Mouse (Mus musculus): ENCODE data around the gene Exosc10. TPM values are rescaled to one million over a fixed set of nuclear protein-coding genes. Genes with fewer than 3 reads are reported as not detected.

Exosc10 gene
- total RNA-seq (2021): 10 to 100 TPM; 43.0 to 53.4 TPM

DNA sequence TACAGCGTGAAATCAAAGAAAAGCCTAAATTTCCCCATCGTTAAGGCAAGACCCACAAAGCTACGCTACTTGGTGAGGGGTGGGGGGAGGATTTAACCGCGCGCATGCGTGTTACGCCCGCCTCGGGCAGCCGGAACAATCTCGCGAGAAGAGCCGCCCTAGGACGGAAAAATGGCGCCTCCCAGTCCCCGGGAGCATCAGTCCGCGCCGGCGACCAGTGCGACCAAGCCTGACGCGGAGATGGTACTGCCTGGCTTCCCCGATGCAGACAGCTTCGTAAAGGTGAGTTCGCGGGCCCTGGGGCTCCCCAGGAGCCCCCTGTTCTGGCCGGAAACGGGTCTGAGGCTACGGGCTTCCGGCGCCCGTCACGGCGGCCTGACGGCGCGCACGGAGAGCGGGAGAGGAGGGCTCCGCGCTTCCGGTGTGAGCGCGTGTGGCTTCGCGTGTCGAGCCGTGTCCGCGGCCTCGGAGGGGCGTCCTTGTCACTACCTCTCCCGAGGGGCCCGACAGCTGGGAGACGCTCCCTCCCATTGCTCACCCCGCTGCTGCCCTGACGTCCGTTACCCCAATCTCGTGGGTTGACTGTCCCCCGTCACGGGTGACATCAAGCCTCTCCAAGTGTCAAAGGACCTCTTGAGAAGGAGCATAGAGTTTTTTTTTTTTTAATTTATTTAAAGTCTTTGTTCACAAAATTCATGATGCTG, at the start of gene Exosc10:
Gene Exosc10, plus strand, starts transcription at position 133 of the 704 bp plus-strand sequence.
- peak; percentile 86 to 90 for DNase-seq (ENCODE audit: low spot score in 2 of 2)
- intact Hi-C loops (cut with DNase I): loop anchor here (5.0 kb wide), 1 partner anchor 49 kb away; no protein-coding TSS in a partner anchor

DNA sequence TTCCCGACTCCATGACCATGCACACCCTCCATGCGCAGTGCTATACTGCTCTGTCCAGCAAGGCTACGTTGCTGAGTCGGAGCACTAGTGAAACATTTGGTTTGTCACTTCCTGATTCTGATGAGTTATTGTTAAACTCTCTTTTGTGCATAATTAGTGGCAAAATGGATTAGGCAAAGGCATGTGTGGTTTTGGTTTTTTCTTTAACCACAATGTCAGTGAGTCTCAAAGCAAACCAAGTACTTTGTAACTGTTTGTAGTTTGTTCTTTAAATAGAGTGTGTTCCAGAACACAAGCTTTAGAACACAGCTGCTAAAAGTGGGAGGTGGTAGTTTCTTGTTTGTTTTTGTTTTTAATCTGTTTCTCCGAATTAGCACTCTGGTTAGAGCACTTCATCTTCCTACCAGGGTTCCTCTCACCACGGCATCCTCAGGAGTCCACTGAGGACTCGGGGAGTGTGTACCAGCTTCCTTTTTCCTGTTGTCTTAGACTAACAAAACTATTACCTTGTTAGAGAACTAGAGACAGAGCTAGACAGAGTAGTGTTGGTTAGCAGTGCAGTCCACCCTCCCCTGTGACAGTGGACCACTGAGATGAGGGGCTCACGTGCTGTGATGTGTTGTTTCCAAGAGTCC, 48.7 kb upstream of the Exosc10 start:
- intact Hi-C loops (cut with DNase I): no loop called here
- DNase-seq (ENCODE audit: low spot score in 2 of 2): no peak

- intact Hi-C loops (cut with DNase I): no loop called here
Observed at GRCm38 (mm10) chr4:148510691-148511090, 47.5 kb upstream of the Exosc10 start.

DNA sequence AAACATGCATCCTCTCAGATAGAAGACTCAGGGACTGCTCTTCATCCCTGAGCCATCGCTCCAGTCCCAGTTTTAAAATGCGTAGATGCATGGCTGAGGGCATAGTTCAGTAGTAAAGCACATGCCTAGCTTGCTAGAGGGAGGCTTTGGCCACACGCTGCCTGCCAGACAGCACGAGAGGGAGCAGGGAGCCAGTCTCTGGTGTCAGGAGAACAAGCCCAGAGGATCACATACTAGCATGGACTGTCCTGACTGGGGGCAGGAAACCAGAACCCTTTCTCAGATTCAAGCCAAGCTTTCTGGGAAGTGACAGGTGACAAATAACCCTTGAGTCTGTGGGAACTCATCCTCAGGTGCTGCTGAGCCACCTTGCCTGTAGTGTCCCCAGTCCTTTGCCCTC, 46.9 kb upstream of the Exosc10 start:
- intact Hi-C loops (cut with DNase I): no loop called here
- DNase-seq (ENCODE audit: low spot score in 2 of 2): no peak

More at GRCm38 (mm10) chr4:148510691-148511090, 47.5 kb upstream of the Exosc10 start:
- no peak for DNase-seq (ENCODE audit: low spot score in 2 of 2)

GRCm38 (mm10) chr4:148513021-148513559, 45.1 kb upstream of the Exosc10 start:
- peak in 1 of 2 experiments; percentile 33 for DNase-seq (ENCODE audit: low spot score in 2 of 2)
- intact Hi-C loops (cut with DNase I): no loop called here

GRCm38 (mm10) chr4:148515313-148515712, 42.9 kb upstream of the Exosc10 start:
- intact Hi-C loops (cut with DNase I): no loop called here
- DNase-seq (ENCODE audit: low spot score in 2 of 2): no peak

DNA sequence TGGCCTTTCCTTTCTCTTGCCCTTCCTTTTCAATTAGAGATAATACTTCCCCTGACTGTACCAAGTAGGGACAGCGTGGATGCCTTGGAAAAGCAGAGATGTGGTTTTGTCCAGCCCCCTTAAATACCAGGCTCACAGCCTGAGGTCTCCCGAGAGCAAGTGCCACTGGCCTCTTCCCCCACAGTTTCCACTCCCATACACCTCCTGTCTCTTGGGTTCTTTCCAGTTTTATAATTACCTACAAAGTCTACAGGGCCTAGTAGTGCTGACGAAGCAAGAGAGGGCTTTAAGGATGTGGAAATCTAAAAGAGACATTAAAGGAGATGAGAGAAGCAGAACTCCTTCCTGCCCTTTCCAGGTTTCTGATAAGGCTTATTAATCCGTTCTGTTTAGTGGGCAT, 40.4 kb upstream of the Exosc10 start:
- no peak for DNase-seq (ENCODE audit: low spot score in 2 of 2)
- intact Hi-C loops (cut with DNase I): no loop called here

DNA sequence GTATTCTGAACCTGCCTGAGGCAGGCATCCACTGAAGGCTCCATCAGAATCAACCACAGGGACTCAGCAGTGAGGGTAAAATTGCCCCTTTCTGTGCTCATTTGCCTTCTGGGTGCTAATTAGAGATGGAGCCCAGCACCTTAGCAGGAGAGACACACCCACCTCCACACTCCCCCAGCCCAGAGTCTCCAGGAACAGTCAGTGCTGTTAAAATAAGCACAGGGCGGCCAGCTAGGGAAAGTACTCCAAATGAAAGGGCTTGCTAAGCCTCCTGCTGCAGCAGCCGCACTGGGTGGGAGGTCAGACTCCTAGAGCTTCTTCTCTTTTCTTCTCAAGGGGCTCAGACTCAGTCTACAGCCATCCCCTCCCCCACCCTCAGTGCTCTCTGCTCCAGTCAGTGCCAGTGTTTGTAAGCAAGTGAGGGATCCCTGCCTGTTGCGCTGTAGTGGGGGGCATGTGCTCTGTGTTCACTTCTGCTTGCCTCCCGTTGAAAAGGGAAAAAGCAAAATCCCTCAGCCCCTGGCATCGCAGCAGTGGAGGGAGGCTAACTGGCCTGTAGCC, 39.9 kb upstream of the Exosc10 start:
- intact Hi-C loops (cut with DNase I): no loop called here
- no peak for DNase-seq (ENCODE audit: low spot score in 2 of 2)

GRCm38 (mm10) chr4:148523538-148523937, 34.7 kb upstream of the Exosc10 start:
- DNase-seq (ENCODE audit: low spot score in 2 of 2): no peak
- intact Hi-C loops (cut with DNase I): no loop called here

DNA sequence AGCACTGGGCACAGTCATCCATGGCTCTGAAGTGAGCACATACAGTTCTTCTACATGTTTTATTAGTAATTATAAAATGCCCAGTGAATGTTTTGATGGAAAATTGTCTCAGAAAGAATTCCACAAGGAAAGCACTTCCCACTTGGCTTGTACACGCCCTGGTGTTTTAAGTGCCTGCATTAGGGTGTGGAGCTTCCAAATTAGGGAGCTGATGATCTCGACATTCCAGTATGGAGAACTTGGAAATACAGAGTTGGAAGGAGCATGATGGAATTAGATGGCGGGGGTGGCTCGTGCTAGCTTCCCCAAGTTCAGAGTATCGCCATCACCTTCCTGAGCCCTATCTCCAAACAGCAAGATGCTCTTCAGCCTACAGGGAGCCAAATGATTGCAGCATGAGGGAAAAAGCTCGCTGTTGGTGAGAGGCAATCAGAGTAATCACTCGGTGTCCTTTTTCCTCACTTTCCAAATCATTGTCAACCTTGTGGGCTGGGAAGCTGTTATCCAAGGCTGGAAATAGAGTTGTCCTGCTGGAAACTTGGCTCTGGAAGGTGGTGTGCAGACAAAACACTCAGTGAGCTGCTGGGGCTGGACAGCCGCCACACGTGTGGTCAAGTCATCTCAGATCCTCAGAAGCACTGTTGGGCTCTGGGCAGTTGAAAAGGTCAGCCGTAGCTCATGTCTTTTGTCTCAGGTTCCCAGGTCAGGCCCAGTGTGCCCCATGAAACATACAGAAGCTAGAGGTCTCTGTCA, 30.9 kb upstream of the Exosc10 start:
- intact Hi-C loops (cut with DNase I): no loop called here
- no peak for DNase-seq (ENCODE audit: low spot score in 2 of 2)

GRCm38 (mm10) chr4:148530351-148530750, 27.9 kb upstream of the Exosc10 start:
- no peak for DNase-seq (ENCODE audit: low spot score in 2 of 2)
- intact Hi-C loops (cut with DNase I): no loop called here

- intact Hi-C loops (cut with DNase I): no loop called here
- DNase-seq (ENCODE audit: low spot score in 2 of 2): no peak
Observed at GRCm38 (mm10) chr4:148530778-148531177, 27.5 kb upstream of the Exosc10 start.

DNA sequence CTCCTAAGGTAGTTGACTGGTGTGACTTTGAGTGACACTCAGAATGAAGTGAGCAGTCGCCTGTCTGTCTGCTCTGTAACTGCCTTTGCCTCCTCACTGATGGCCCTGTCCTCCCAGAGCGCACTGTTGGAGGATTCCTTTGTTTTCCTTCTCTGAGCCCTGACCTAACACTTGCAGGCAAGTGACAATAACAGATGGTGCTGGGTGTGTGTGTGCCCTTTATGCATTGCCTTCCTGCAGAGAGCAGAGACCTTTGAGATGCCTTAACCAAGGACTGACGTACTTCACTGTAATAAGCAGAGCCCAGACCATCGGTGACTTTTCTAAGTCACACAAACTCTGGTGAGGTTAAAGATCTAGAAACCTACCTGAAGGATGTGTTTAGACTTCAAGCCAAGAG, 26.9 kb upstream of the Exosc10 start:
- intact Hi-C loops (cut with DNase I): no loop called here
- no peak for DNase-seq (ENCODE audit: low spot score in 2 of 2)

GRCm38 (mm10) chr4:148532516-148532915, 25.7 kb upstream of the Exosc10 start:
- intact Hi-C loops (cut with DNase I): no loop called here
- DNase-seq (ENCODE audit: low spot score in 2 of 2): no peak

DNA sequence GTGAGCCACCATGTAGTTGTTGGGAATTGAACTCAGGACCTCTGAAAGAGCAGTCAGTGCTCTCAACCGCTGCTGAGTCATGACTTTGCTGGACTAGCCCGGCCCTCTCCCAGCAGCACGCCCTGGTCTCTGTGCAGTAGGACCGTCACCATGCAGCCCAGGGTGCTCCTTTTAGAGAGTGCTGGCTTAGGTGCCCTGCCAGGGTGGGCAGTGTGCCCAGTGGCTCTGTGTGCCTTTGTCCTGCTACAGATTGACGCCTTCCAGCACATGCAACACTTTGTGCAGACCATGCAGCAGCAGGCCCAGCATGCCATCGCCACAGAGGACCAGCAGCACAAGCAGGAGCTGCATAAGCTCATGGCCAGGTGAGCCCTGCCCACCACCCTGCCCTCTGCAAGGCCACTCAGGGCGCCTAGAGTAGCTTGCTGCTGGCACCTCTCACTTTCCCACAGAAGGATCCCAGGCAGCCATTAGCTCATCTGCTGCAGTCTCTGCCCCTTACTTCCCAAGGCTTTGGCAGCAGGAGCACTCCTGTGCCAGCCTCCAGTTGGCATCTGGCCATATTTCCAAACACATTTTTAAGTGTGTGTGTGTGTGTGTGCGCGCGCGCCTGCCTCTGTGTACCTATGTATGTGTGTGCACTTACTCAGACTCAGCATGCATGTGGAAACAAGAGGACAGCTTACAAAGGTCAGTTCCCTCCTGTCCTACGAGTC, 24.5 kb upstream of the Exosc10 start:
- intact Hi-C loops (cut with DNase I): no loop called here
- no peak for DNase-seq (ENCODE audit: low spot score in 2 of 2)

GRCm38 (mm10) chr4:148535876-148536275, 22.4 kb upstream of the Exosc10 start:
- no peak for DNase-seq (ENCODE audit: low spot score in 2 of 2)
- intact Hi-C loops (cut with DNase I): no loop called here

DNA sequence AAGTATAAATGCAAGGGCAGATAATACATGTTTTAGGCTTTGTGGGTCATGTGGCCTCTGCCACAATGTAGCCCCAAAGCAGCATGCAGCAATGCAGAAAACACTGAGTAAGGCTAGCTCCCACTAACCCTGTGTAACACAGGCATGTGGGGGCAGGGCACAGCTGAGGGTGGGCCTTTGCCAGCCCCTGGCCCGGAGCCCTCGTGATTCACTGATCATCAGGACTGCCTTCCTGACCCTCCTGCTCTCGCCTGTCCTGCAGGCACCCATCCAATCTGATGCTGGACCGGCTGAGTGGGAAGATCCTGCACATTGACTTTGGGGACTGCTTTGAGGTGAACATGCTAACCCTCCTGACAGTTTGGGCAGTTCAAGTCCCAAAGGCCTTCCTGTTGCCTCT, 9.1 kb upstream of the Exosc10 start:
- DNase-seq (ENCODE audit: low spot score in 2 of 2): no peak
- intact Hi-C loops (cut with DNase I): no loop called here

DNA sequence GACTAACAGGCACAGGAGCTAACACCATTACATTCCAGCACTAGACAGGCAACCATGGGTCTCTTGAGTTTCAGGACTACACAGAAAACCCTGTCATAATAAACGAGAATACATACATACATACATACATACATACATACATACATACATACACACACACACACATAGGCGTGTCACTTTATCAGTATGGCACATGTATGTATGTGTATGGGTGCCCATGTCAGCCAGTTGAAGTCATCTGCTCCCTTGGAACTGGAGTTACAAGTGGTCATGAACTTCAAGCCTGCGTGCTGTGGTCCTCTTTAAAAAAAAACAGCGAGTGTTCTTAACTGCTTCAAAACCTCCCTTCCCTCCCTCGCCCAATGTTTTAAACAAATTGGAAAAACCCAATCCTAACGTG, 463 bp upstream of the Exosc10 start:
- intact Hi-C loops (cut with DNase I): loop anchor here (5.0 kb wide), 1 partner anchor 50 kb away; no protein-coding TSS in a partner anchor
- DNase-seq (ENCODE audit: low spot score in 2 of 2): no peak

DNA sequence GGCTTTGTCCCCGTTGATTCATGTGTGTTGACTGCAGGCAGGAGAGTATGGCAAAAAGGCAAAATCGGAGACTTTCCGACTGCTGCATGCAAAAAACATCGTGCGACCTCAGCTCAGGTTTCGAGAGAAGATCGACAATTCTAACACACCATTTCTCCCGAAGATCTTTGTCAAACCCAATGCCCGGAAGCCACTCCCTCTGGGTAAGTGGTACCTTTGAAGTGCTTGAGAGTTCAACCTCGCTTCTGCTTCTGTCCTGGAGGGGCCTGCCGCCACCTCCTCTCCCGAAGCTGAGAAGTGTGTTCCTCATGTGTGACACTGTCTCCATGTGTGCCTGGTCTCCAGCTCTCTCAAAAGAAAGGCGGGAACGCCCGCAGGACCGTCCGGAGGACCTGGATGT, 4.4 kb downstream of the Exosc10 start:
- intact Hi-C loops (cut with DNase I): no loop called here
- DNase-seq (ENCODE audit: low spot score in 2 of 2): no peak

Measured in left cerebral cortex, postnatal 36 days (tissue).